Mouse (Mus musculus): Measurements from ENCODE around the gene Rfx3. TPM values are rescaled to one million over a fixed set of nuclear protein-coding genes. Genes with fewer than 3 reads are reported as not detected.
A peak's percentile ranks its signal among the peaks of the same experiment; 100 is the strongest.

The Rfx3 gene
- total RNA-seq (2014; rRNA removed) (15.9 and 31.1 TPM in 2 replicates), polyA plus RNA-seq (2015; fragmentation: Nextera tagmentation; extraction: Ambion mirVana) (11.2 and 11.5 TPM in 2 replicates)

- H3K27me3 ChIP-seq (ENCODE audit: insufficient read depth, low read length): no peaks in the 10 kb centered on the region
- 3% methylated on average over 67 of the region's 78 CpGs for WGBS
- H3K4me3 ChIP-seq (ENCODE audit: low read length): peak within 1 kb of the TSS; percentile 95
- ATAC-seq (peak; percentile 92), DNase-seq (ENCODE audit: low spot score) (peak; percentile 93)
- no peak for TF ChIP-seq CTCF (IDR thresholded peaks at IDR 0.05; ENCODE audit: low read depth)
- peak within 1 kb of the TSS; percentile 97 for H3K9ac ChIP-seq (replicated peaks; ENCODE audit: low read length)
- H3K4me1 ChIP-seq (ENCODE audit: insufficient read depth, low read length): no peaks in the 10 kb centered on the region
- no peaks in the 10 kb centered on the region for H3K36me3 ChIP-seq (ENCODE audit: insufficient read depth, low read length)
- H3K9me3 ChIP-seq (ENCODE audit: low read length): no peaks in the 10 kb centered on the region
- peak within 1 kb of the TSS; percentile 100 for H3K27ac ChIP-seq
- H3K4me2 ChIP-seq (ENCODE audit: low read depth, low read length): peak within 1 kb of the TSS; percentile 77
These were observed at the start of gene Rfx3 for GRCm38 (mm10) chr19:28010471-28011395. Rfx3 (minus strand) TSS chr19:28011166.

DNA sequence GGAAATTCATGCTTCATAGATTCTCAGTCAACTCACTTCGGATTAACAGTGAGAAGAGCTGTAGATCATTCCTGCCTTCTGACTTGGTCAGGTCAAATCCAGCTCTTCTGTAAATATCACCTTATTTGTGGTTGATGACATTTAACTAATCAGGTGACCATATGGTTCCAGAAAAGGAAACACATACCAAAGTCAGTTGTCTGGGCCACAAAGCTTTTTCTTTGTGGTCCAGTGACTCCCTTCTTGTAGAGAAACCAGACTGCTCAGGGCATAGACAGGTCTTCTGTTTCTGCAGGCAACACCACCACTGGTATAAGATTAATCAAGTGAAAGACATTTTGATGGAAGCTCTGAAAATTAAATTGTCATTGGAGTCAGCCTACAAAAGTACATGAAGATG is 41.1 kb upstream of the Rfx3 start:
- H3K27ac ChIP-seq: no peak overlapping the region
- H3K9me3 ChIP-seq (ENCODE audit: low read length): no peaks in the 10 kb centered on the region
- no peaks in the 10 kb centered on the region for H3K27me3 ChIP-seq (ENCODE audit: insufficient read depth, low read length)
- TF ChIP-seq CTCF (IDR thresholded peaks at IDR 0.05; ENCODE audit: low read depth): no peak
- no peak for DNase-seq (ENCODE audit: low spot score)
- H3K36me3 ChIP-seq (ENCODE audit: insufficient read depth, low read length): no peaks in the 10 kb centered on the region
- ATAC-seq: no peak
- WGBS: 75% methylated on average over 1 of the region's 1 CpGs
- H3K4me1 ChIP-seq (ENCODE audit: insufficient read depth, low read length): no peaks in the 10 kb centered on the region
- no peak overlapping the region for H3K4me3 ChIP-seq (ENCODE audit: low read length)
- H3K4me2 ChIP-seq (ENCODE audit: low read depth, low read length): no peak overlapping the region
- no peak overlapping the region for H3K9ac ChIP-seq (replicated peaks; ENCODE audit: low read length)

DNA sequence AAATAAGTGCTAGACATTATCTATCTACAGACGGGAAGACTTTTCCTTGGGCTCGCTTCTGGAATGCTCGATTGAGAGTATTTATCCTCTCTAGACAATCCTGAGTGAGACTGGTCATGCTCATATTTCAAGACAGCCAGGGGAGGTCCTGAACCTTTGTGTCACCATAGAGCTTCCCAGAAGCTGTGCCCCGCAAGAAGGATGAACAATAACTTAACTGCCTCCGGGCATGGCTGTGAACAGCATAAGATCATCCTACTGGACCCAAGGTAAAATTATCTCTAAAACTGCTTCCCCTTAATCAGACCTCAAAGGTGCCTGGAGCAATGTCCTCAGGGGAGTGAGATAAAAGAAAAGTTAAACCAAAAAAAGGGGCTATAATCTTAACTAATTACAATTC is 40.6 kb upstream of the Rfx3 start:
- DNase-seq (ENCODE audit: low spot score) (no peak), ATAC-seq (no peak)
- 84% methylated on average over 5 of the region's 5 CpGs for WGBS
- H3K9me3 ChIP-seq (ENCODE audit: low read length): no peaks in the 10 kb centered on the region
- no peaks in the 10 kb centered on the region for H3K27me3 ChIP-seq (ENCODE audit: insufficient read depth, low read length)
- H3K27ac ChIP-seq: no peak overlapping the region
- H3K4me1 ChIP-seq (ENCODE audit: insufficient read depth, low read length): no peaks in the 10 kb centered on the region
- no peak overlapping the region for H3K4me3 ChIP-seq (ENCODE audit: low read length)
- no peak overlapping the region for H3K4me2 ChIP-seq (ENCODE audit: low read depth, low read length)
- no peak for TF ChIP-seq CTCF (IDR thresholded peaks at IDR 0.05; ENCODE audit: low read depth)
- H3K9ac ChIP-seq (replicated peaks; ENCODE audit: low read length): no peak overlapping the region
- H3K36me3 ChIP-seq (ENCODE audit: insufficient read depth, low read length): no peaks in the 10 kb centered on the region

DNA sequence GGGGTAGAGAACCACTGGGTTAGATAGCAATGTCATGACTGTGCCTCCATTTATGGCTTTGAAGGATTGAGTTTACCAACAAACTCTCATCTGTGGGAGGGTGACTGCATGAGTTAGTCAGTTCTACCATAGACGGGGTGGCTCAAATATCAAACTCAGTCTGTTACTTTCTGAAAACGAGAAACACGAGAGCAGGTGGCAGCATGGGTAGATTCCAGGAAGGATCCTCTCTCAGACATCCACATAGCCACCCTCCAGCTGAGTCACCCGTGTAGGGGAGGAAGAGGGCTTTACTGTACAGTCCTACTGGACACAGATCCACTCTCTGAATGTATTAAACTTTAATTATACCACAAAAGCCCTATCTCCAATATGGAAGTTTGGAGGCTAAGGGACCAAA is 38.3 kb upstream of the Rfx3 start:
- ATAC-seq (no peak), DNase-seq (ENCODE audit: low spot score) (no peak)
- TF ChIP-seq CTCF (IDR thresholded peaks at IDR 0.05; ENCODE audit: low read depth): no peak
- no peak overlapping the region for H3K9ac ChIP-seq (replicated peaks; ENCODE audit: low read length)
- H3K27ac ChIP-seq: no peak overlapping the region
- H3K4me3 ChIP-seq (ENCODE audit: low read length): no peak overlapping the region
- no peaks in the 10 kb centered on the region for H3K27me3 ChIP-seq (ENCODE audit: insufficient read depth, low read length)
- H3K4me1 ChIP-seq (ENCODE audit: insufficient read depth, low read length): no peaks in the 10 kb centered on the region
- WGBS: 86% methylated on average over 4 of the region's 4 CpGs
- H3K36me3 ChIP-seq (ENCODE audit: insufficient read depth, low read length): no peaks in the 10 kb centered on the region
- no peaks in the 10 kb centered on the region for H3K9me3 ChIP-seq (ENCODE audit: low read length)
- no peak overlapping the region for H3K4me2 ChIP-seq (ENCODE audit: low read depth, low read length)

- no peaks in the 10 kb centered on the region for H3K36me3 ChIP-seq (ENCODE audit: insufficient read depth, low read length)
- H3K27me3 ChIP-seq (ENCODE audit: insufficient read depth, low read length): no peaks in the 10 kb centered on the region
- no peak for TF ChIP-seq CTCF (IDR thresholded peaks at IDR 0.05; ENCODE audit: low read depth)
- no peak overlapping the region for H3K27ac ChIP-seq
- H3K4me3 ChIP-seq (ENCODE audit: low read length): no peak overlapping the region
- H3K9ac ChIP-seq (replicated peaks; ENCODE audit: low read length): no peak overlapping the region
- ATAC-seq: no peak
- 91% methylated on average over 5 of the region's 5 CpGs for WGBS
- no peaks in the 10 kb centered on the region for H3K9me3 ChIP-seq (ENCODE audit: low read length)
- H3K4me1 ChIP-seq (ENCODE audit: insufficient read depth, low read length): no peaks in the 10 kb centered on the region
- DNase-seq (ENCODE audit: low spot score): no peak
- H3K4me2 ChIP-seq (ENCODE audit: low read depth, low read length): no peak overlapping the region
These were observed 35.8 kb upstream of the Rfx3 start for GRCm38 (mm10) chr19:28046806-28047205.

- DNase-seq (ENCODE audit: low spot score): no peak
- WGBS: 86% methylated on average over 5 of the region's 5 CpGs
- H3K4me2 ChIP-seq (ENCODE audit: low read depth, low read length): no peak overlapping the region
These were observed 34.0 kb upstream of the Rfx3 start for GRCm38 (mm10) chr19:28044950-28045349.

More at GRCm38 (mm10) chr19:28044950-28045349, 34.0 kb upstream of the Rfx3 start:
- no peak for TF ChIP-seq CTCF (IDR thresholded peaks at IDR 0.05; ENCODE audit: low read depth)
- Histone ChIP-seq H3K27ac (no peak overlapping the region), H3K4me1 (ENCODE audit: insufficient read depth, low read length) (no peaks in the 10 kb centered on the region), H3K9me3 (ENCODE audit: low read length) (no peaks in the 10 kb centered on the region), H3K9ac (replicated peaks; ENCODE audit: low read length) (no peak overlapping the region), H3K4me3 (ENCODE audit: low read length) (no peak overlapping the region), H3K27me3 (ENCODE audit: insufficient read depth, low read length) (no peaks in the 10 kb centered on the region), H3K36me3 (ENCODE audit: insufficient read depth, low read length) (no peaks in the 10 kb centered on the region)
- ATAC-seq: no peak
